Mouse (Mus musculus) embryo, embryonic 10.5 days (tissue): ENCODE data around the gene Pym1.
"Not testable (repeated sequence)": the region's sequence is repeated elsewhere in the genome, so short reads cannot be mapped to it uniquely, and the experiment has no call there.

ENCODE experiments used
- DNase-seq: peaks from one replicate; pipeline ENCODE4 v3.0.0-alpha.2; 2015; ENCODE audit warnings: low spot score

Gene Pym1

DNA sequence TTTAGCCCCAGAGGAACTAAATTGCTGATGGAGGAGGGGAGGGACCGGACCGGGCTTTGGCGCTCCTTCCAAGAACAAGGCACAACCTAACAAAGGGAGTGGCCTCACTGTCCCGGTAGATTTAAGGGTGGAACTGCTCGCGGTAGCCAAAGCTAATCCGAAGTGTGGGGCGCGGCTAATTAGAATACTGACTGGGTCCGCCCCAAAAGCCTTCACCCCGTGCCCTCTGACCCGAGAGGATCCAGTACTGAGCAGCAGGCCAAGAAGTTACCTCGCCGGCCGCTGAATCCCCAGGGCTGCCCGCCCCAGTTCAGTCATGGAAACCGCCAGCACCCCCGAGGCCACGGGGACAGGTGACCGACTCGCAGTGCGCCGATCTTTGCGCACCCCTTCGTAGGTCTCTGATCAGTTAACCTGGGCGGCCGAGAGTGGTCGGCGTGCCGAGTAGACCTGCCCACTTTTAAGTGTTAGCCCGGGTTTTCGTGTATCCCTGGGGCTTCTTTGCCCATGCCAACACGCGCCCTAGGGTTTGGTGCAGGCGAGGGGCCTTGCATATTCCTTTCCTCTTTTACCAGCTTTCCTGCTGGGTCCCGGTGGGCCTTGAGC lies at the start of gene Pym1:
Pym1 (plus strand) TSS at position 244 of the 606 bp plus-strand sequence.
- peak; percentile 84 for DNase-seq

DNA sequence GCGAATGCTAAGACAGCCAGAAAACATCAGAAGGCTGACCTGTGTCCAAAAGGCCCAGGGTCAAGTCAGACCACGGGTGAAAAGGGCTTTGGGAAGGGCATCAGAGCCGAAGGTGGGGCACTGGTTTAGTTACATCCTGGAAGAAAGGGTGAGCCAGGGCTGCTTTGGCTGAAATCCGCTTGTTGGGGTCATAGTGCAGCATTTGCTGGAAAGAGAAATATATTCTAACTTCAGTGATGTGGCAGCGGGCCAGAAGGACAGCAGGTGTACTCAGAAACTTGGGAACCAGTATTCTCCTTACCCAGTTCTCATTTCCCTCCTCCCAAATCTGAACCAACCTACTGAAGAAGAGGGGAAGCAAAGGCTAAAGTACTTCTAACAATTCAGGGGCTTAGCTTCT lies 48.7 kb upstream of the Pym1 start:
- no peak for DNase-seq

DNA sequence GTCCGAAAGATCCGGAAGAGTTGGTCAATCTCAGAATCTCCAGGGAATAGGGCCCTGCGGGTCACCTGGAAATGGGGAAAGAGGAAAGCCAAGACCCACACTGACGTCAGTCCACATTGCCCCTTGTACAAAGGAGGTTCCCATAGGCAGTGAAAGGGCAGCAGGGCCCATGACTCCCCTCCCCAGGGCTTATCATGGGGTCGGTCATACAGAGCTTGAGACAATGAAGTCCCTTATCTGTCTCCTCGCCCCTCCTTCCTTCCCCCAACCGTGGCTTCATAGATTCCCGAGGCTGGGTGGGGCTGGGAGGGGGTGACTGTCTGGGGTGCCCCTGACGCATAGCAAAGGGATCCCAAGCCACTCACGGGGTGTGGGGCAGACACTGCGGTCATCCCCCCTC lies 48.1 kb upstream of the Pym1 start:
- no peak for DNase-seq

DNA sequence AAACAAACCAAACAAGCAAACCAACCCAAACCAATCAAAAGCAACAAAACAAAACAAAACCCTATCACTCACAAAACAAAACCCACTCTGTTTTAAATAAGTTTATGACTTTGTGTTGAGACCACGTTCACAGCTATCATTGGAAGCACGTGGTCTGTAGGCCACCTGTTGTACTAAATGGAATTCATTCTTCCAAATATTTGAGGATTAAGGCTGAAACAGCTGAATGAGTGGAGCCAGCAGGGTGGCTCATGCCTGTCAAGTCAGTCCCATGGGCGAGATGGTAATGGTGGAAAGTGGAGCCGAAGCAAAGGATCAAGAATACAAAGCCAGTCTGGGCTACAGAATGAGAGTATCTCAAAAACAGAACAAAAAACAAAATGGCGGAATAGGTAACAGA lies 47.0 kb upstream of the Pym1 start:
- no peak for DNase-seq

DNA sequence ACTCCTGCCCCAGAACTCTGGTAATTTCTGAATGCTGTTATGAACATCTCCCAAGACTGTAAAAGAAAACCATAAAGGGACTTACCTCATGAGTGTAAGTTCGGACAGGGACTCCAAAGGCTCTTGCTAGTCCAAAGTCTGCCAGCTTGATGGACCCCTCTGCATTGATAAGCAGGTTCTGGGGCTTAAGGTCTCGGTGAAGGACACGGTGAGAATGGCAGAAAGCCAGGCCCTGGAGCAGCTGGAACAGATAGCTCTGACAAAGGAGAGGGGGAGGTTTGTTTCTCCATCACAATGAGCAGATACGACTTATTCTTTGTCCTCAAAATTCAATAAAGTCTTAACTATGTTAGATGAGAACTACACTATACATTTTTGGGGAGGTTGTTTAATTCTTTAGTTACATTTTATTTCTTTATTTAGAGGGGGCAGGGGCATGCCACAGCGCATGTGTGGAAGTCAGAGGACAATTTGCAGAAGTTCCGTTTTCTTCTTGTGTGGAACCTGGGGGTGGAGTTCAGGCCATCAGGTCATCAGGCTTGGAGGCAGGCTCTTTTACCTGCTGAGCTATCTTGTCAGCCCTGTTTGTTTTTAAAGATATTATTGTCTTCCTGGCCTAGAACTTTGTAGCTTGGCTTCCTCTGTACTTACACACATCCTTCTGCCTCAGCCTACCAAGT lies 45.2 kb upstream of the Pym1 start:
- no peak for DNase-seq

DNA sequence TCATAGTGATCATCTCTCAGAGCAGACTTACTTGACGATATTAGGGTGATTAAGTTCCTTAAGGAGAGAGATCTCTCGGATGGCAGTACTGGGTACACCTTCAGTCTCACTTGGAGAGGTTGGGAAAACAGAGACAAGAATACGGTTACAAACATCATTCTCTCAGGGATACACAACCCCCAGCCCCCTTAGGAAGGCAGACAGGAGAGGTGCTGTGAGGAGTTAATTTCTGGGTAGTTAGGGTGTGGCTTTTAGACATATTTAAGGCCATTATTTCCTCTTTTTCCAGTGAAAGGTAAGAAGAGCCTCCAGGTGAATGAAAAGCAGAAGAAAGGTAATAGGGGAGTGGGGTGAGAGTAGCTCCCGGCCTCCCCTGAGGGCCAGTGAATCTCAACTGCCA lies 43.8 kb upstream of the Pym1 start, which contains the start of gene Pmel:
Pmel (plus strand) TSS at position 301 of the 400 bp plus-strand sequence.
- no peak for DNase-seq

DNA sequence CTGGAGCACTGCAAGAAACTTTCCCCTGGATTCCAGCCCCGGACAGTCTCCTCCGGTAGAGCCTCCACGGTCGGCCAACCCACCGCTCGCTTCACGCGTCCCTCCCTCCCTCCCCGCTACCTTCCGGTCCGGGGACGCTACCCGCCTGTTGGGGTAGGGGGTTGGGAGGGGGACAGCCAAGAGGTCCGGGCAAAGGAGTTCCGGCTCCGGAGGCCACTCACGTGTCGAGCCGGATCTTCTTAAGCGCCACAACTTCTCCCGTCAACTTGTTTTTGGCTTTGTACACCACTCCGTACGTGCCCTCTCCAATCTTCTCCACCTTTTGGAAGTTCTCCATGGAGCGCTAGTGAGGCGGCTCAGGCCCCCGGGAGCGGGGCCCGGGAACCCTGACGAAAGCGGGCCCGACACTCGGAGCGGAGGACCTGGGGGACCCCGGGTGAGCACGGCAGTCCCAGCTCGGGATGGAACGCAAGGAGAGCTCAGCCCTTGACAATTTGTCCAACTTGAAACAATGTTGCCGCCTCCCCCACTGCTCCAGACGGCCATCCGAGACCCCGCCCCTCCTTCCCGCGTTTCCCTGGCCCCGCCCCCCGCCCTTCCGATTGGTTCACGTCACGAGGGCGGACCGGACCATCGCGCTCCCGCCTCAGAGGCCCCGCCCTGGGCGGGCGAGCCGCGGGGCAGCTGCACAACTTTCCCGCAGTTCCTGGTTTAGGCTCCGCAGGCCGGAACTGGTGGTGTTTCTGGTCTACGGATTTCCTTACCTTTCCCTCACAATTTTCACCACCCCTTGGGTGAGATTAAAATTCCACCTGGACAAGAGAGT lies 43.0 kb upstream of the Pym1 start, which contains the start of gene Cdk2:
Cdk2 (minus strand) TSS at position 541 of the 826 bp plus-strand sequence.
- DNase-seq, result peak; percentile 96

DNA sequence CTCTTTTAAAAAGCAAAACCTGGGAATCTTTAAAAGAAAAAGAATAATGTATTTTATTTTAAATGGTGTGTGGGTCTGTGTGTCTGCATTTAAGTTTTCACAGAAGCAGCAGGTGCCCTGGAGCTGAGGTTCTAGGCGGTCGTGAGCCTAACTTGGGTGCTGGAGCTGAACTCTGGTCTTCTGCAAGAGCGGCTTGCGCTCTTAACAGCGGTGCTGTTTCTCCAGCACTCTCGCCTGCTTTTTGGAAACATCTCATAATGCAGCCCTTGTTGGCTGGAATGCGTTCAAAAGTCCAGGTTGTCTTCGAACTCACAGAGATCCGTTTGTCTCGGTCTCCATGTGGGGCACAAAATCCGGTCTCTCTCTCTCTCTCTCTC lies 42.4 kb upstream of the Pym1 start:
- no peak for DNase-seq

DNA sequence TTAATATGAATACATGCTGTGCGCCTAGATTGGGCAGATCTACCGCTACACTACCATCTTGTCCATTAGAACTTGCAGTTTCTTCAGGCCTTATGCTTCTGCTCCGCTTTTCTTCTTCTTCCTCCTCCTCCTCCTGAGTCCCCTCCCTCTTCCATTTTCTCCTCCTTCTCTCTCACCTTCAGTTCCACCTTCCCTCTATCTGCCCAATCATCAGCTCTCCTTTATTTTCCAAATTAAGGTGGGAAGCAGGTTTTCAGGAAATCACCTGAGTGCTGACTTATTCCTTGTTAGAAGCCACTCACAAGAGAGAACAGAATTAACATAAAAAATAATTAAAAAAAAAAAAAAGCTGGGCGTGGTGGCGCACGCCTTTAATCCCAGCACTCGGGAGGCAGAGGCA lies 36.4 kb upstream of the Pym1 start:
- DNase-seq, result not testable (repeated sequence)

DNA sequence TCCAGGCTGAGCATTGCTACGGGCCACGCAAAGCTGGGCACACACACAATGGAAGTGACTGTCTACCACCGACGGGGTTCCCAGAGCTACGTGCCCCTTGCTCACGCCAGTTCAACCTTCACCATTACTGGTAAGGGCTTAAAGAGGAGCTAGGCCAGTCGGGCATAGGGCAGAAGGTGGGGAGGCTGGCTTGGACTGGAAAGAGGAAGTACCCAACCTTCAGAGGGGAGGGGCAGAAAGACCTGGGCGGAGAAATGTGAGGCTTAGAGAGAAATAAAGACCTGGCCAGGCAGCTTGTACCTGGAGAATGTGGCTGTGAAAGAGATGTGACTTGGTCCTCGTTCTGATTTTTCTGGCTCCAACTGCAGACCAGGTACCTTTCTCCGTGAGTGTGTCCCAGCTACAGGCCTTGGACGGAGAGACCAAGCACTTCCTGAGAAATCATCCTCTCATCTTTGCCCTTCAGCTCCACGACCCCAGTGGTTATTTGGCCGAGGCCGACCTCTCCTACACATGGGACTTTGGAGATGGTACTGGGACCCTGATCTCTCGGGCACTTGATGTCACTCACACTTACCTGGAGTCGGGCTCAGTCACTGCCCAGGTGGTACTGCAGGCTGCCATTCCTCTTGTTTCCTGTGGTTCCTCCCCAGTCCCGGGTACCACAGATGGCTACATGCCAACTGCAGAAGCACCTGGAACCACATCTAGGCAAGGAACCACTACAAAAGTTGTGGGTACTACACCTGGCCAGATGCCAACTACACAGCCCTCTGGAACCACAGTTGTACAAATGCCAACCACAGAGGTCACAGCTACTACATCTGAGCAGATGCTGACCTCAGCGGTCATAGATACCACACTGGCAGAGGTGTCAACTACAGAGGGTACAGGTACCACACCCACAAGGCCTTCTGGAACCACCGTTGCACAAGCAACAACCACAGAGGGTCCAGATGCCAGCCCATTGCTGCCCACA lies 31.8 kb upstream of the Pym1 start:
- no peak for DNase-seq

DNA sequence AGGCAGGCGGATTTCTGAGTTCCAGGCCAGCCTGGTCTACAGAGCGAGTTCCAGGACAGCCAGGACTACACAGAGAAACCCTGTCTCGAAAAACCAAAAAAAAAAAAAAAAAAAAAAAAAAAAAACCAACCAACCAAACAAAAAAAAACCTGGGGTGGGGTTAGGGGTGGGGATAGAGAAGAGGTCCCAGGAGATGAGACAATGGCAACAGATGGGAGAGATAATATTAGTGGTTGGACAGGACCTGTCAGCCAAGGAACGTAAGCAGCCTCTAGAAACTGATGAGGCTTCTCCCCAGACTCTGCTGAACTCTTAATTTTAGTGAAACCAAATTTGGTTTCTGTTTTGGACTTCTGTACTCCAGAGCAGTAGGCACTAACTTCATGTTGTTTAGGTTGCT lies 22.2 kb upstream of the Pym1 start:
- DNase-seq, result not testable (repeated sequence)

DNA sequence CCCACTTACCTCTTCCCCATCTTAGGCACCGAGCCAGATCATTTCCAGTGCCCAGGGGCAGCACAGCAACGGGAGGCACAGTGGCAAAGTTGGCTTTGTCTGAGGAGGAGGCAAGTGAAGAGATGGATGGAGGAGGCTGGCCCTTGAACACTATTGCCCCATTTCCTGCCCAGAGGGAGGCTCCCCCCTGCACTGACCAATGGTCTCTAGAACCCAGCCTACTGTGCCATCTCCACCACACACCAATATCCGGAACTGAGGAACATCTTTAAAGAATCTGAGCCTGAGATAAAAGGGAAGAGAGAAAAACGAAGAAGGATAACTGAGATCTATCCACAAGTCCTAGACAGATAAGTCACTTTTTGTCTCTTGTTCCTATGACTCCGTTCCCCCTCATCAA lies 19.6 kb upstream of the Pym1 start:
- DNase-seq, result no peak

DNA sequence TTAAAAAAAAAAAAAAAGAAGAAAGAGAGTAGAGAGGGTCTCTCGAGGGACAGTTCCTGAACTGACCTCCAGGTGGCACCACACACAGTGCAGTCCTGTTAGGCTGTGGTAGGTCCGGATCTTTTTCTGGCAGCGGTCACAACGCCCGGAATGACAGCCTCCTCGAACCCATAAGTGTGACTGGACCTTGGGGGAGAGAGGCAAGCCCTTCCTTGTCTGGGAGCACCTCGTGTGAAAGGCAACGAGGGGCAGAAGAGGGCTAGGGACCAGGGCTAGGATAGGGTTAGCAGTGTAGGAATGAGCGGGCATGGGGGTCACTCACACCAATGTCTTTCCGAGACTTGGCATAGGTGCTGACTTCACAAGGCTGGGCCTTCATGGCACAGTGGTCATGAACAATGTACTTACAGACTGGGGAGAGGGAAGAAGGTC lies 16.7 kb upstream of the Pym1 start:
- peak; percentile 79 for DNase-seq

DNA sequence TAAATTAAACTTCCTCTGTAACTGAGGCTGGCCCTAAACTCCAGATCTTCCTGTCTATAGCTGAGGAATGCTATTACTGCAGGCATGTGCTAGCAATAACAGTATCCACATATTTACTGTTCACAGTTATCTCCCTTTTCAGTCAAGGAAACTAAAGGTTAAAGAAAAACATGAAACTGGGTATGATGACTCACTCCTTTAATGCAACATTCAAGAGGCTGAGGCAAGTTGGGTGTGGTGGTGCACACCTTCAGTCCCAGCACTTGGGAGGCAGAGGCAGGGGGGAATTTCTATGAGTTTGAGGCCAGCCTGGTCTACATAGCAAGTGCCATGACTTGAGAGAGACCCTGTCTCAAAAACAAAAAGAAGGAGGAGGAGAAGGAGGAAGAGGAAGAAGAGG lies 15.7 kb upstream of the Pym1 start:
- no peak for DNase-seq

DNA sequence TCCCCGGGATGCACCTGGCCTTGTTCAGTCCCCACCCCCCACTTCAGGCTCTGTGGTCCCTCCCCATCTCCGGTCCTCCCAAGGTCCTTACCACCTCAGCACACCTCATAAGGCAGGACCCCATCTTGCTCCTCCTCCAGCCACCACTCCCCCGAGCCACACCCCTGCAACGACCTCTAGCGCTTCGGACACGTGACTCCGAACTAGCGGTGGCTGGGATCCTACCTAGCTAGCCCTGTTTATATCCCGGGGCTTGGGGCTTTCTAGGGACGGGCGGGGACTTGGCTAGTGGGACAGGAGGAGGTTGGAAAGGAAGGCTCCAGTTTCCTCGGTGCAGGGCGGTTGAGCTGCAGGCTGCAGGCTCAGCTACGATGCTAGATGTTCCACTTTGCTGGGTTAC lies 10.3 kb upstream of the Pym1 start:
- DNase-seq, result peak; percentile 37

DNA sequence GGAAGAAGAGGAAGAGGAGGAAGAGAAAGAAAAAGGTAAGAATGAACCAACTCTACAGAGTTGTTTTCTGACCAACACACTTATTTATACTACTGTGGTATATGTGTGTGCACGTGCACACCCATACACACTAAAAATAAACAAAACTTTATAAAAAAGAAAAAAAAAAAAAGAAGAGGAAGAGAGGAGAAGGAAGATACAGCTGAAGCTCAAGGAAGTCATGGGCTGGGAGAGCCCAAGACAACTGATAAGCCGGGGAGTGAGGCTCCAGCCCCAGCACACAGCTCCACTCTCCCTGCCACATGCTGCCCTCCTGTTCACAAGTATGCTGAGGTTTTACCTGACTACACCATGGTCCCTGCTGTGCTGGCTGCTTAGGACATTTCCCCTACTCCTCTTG lies 7.4 kb upstream of the Pym1 start:
- DNase-seq, result no peak

DNA sequence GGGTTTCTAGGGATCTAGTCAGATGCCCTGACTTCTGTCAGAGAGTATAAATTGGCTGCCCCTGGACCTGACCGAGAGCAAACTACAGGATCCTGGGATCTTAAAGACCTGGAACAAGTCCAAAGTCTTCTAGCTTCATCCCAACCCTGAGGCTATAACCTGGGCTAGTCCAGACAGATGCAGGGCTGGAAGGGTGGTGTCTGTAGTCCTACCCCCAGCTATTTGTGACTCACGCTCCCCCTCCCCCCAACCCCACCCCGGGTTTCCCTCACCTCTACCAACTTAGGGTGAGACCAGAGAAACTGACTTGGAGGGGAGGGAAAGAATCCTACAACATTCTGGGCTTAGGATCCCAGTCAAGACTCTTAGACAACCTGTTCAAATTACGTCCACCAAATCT lies 5.1 kb upstream of the Pym1 start:
- DNase-seq, result peak; percentile 5

DNA sequence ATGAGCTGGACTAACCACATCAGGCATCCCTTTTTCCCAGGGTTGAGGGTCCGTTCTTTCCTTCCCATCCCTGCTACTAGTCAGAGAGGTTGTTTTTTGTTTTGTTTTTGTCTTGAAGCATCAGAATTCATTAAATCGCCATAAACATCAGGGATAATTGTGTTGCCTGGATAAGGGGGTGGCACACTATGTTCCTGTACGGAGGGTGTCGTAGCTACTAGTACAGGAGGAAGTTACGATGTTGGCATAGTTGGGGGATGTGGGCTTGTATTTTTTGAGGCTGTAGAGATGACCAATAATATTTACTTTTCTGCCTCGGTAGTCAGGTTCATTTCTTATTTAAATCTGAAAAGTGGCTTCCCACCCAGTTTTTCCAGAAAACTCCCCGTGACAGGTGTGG lies 4.5 kb upstream of the Pym1 start:
- DNase-seq, result peak; percentile 29

DNA sequence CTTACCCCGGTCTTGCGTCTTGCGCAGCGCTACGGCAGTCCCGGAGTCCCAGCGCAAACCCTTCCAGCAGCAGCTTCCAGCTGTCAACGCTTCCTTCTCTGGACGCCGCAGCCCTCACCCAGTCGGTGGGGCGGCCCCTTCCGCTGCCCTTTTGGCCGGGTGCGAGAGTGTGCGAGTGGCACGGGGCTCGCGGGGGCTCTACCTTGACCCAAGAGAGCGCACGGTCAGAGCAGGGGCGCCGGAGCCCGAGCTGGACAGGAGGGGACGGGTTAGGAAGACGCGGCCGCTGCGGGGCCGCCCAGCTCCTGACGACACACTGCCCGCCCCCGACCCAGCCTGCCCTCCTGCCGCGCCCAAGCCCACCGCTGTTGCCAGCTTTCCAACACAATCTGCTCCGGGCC lies 3.9 kb upstream of the Pym1 start:
- DNase-seq, result peak; percentile 65

DNA sequence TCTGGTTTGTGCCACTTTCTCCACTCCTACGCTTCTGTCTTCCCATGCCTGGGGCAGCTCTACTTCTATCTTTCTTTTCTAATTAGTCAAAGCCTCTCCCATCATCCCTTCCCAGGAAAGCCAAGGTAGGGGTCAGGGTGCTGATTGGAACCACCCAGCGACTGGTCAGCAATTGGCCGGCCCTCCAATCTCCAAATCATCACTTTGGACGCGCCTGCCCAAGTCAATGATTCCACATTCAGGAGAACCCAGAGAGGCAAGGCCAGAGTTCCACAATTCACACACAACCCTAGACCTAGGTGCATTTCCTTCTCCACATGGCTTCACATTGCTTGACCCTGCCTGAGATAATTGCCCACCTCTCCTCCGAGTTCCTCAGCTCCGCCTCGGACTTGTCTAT lies 3.5 kb upstream of the Pym1 start:
- no peak for DNase-seq

DNA sequence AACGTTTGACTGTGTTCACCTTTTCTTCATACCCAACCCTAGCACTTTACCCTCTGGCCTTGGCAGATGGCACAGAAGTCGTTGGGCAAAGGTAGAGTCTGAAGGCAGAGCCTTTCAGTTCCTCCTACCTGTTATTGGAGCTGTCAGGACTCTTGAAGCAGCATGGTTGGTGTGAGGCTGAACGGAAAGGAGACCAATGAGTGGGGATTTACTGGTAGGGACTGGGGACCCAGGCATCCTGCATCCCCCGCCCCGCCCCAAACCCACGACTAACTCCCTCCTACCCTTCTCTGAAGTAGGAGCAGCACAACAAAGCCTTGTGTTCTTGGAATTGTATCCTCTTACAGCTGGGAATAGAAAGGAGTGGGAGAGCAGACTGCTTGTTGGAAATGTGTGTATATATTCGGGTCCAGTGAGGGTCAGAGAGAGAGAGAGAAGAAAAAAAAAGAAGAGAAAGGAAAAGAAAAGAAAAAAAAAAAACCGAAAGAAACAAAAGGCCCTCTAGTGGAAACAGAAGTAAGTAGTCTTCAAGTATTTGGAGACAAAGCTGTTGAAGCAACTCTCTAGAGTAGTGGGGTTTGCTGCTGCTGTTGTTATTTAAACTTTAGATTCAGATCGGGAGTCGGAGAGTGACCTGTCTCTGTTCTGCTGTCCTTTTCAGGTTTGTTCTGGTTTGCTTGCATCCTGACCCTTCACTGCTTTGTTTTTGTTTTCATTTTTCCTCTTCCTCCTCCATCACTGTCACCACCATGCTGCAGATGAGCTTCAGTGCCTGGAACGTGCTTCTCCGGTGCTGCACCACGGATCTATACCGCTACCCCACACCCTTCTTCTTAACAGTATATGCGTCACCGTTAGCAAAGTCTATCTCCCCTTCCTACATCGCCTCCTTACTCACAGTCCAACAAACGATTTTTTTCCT lies 2.7 kb upstream of the Pym1 start, which contains the start of gene Dgka:
Dgka (minus strand) TSS at position 176 of the 922 bp plus-strand sequence.
- DNase-seq, result peak; percentile 42
